Comparison of ENCODE assay signal across 25 mouse cellular contexts in genomic region chr15:92271801-92272365, GRCm38 (mm10).
"Had no signal": no experiment of that assay in that cellular context is flagged by ENCODE, and none has a peak within 500 bp of the region (broad histone marks: within the 10 kb centered on the region; RNA-seq: fewer than 3 reads in every experiment).

No protein-coding gene starts in this region.

- H3K9me3 ChIP-seq: heart, embryonic 10.5 days; heart, embryonic 12.5 days; hindbrain, embryonic 10.5 days; hindbrain, embryonic 12.5 days; intestine, embryonic 15.5 days; kidney, embryonic 15.5 days; limb, embryonic 15.5 days; liver, embryonic 12.5 days had no signal

- H3K27me3 ChIP-seq: heart, embryonic 12.5 days; hindbrain, embryonic 12.5 days; intestine, embryonic 15.5 days; kidney, embryonic 15.5 days; limb, embryonic 15.5 days; liver, embryonic 12.5 days had no signal

- H3K27ac ChIP-seq: gastrocnemius, adult 2 months; heart, embryonic 10.5 days; hindbrain, embryonic 10.5 days; hindbrain, embryonic 12.5 days; hindbrain, embryonic 14.5 days; intestine, embryonic 15.5 days; kidney, embryonic 15.5 days; layer of hippocampus, adult 2 months; left cerebral cortex, adult 2 months; limb, embryonic 15.5 days; liver, embryonic 12.5 days had no signal

- H3K4me3 ChIP-seq: gastrocnemius, adult 2 months; heart, embryonic 10.5 days; heart, embryonic 12.5 days; hindbrain, embryonic 10.5 days; hindbrain, embryonic 12.5 days; intestine, embryonic 15.5 days; kidney, embryonic 15.5 days; layer of hippocampus, adult 2 months; left cerebral cortex, adult 2 months; limb, embryonic 15.5 days; liver, embryonic 12.5 days had no signal

- H3K4me1 ChIP-seq: hindbrain, embryonic 10.5 days; intestine, embryonic 15.5 days; kidney, embryonic 15.5 days; liver, embryonic 12.5 days had no signal

- ATAC-seq: hindbrain, embryonic 16.5 days; inflammation-experienced regulatory T-cells, adult 6 months; intestine, embryonic 15.5 days; intestine, postnatal 0 days; liver, embryonic 12.5 days had no signal

- H3K9ac ChIP-seq: heart, embryonic 12.5 days; hindbrain, embryonic 12.5 days; hindbrain, embryonic 14.5 days; intestine, embryonic 15.5 days; kidney, embryonic 15.5 days; limb, embryonic 15.5 days; liver, embryonic 12.5 days had no signal

- H3K36me3 ChIP-seq: heart, embryonic 10.5 days; heart, embryonic 12.5 days; hindbrain, embryonic 10.5 days; hindbrain, embryonic 12.5 days; intestine, embryonic 15.5 days; kidney, embryonic 15.5 days; limb, embryonic 15.5 days; liver, embryonic 12.5 days had no signal

- DNase-seq: gastrocnemius, adult 2 months; gastrocnemius, postnatal 10 days; gastrocnemius, postnatal 25 days; heart, adult 18-20 months; heart, postnatal 10 days; heart, postnatal 4 days; kidney, adult 2 months; kidney, adult 9 months; kidney, postnatal 10 days; kidney, postnatal 25 days; kidney, postnatal 4 days had no signal

- H3K4me2 ChIP-seq: heart, embryonic 12.5 days; hindbrain, embryonic 12.5 days; hindbrain, embryonic 14.5 days; intestine, embryonic 15.5 days; kidney, embryonic 15.5 days; limb, embryonic 15.5 days; liver, embryonic 12.5 days had no signal
